Mouse (Mus musculus): ENCODE measurements around the gene 1700034I23Rik. TPM values are rescaled to one million over a fixed set of nuclear protein-coding genes. Genes with fewer than 3 reads are reported as not detected.

1700034I23Rik gene
- not detected for total RNA-seq (2023)

DNA sequence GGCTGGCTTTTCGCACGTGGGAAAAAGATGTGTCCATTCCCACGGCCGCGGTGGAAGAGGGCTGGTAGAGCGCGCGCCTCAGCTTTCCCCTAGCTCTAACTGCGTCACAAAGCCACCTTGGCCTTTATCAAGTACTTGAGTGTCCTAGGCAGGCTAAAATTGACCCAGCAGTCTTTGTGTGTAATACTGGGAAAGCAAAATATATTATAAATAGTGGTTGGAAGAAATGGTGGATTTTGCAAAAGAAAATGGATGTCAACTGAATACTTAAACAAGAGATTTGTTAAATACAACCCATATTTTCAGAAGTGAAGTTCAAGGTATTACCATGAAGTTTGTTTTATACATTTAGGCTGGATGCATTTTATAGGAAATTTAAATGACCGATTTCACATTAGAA, at the start of gene 1700034I23Rik:
Gene 1700034I23Rik, minus strand, starts transcription at position 101 of the 400 bp plus-strand sequence.

DNA sequence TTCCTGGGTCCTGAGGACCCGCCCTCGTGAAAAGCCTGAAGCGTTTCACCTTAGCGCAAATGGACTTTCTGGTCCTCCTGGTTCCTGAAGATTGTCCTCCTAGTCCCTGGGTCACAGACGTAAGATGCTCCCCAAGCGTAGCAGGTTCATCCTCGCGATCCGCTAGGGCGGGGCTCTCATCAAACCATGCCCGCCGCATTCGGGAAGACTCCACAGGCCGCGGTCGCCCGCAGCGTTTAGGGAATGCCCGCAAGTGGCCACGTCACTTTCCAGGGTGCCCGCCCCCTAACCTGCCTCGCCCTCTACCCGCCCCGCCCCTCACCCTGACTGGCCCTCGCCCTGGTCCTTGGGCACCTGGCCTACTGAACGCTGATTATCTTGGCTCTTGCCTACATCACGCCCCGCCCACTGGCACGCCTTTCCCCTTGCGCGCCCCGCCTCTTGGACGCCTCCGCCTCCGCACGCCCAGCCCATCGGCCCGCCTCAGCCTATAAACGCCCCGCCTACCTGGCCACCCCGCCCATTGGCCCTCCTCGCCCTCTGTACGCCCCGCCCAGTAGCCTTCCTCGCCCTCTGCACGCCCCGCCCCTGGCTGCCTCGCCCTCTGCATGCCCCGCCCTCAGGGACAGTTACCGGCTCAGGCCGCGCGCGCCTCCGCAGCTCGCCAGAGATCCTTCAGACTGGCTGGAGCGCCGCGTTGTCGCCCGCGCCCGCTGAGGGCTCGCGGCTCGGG, 47.0 kb upstream of the 1700034I23Rik start, which contains the start of gene Larp1b:
Gene Larp1b, plus strand, starts transcription at position 659 of the 733 bp plus-strand sequence.

Other genes with a start within 250 kb of the 1700034I23Rik start
- not detected for gene Slc25a31, start 193.7 kb downstream of the 1700034I23Rik start, total RNA-seq (2023)
- 10 to 100 TPM; 24.0 to 27.6 TPM for gene Hspa4l, start 158.0 kb downstream of the 1700034I23Rik start, total RNA-seq (2023)
- 10 to 100 TPM in 1 of 2 experiments, 1 to 10 TPM in 1; 8.1 to 10.4 TPM for gene Plk4, start 102.5 kb downstream of the 1700034I23Rik start, total RNA-seq (2023)
- gene Mfsd8, start 55.7 kb downstream of the 1700034I23Rik start, total RNA-seq (2023) = 10 to 100 TPM in 1 of 2 experiments, 1 to 10 TPM in 1; 8.4 to 10.1 TPM
- gene Abhd18, start 55.6 kb downstream of the 1700034I23Rik start, total RNA-seq (2023) = 1 to 10 TPM; 6.2 to 6.3 TPM
- 10 to 100 TPM; 15.7 to 17.8 TPM for gene Larp1b, start 47.3 kb upstream of the 1700034I23Rik start, total RNA-seq (2023)
- 10 to 100 TPM; 18.1 to 18.4 TPM for gene Pgrmc2, start 180.5 kb upstream of the 1700034I23Rik start, total RNA-seq (2023)